Mouse (Mus musculus) adrenal gland, adult 8-10 months (tissue): ENCODE results near the gene Podxl. TPM values are rescaled to one million over a fixed set of nuclear protein-coding genes. Genes with fewer than 3 reads are reported as not detected.

Experiments
- total RNA-seq, 4 experiments: library from RNA; stranded (reverse); gene quantifications; 2 replicates each; pipeline ENCODE4 v1.2.4; 2022

Gene Podxl
- total RNA-seq, 4 experiments from 2014 or later = 37.3 to 73.1 (median 61.3) TPM

Other genes starting within 250 kb of the Podxl start
- gene Mkln1, start 165.2 kb downstream of the Podxl start, total RNA-seq = 100 to 1,000 TPM; 161 to 201 (median 178) TPM